Mouse (Mus musculus) liver, embryonic 14.5 days (tissue): Measurements from ENCODE around the gene Mt3.

ENCODE experiments used
- CTCF ChIP-seq: IDR thresholded peaks from 2 replicates; pipeline ENCODE4 v1.5.1; 2016; ENCODE audit warnings: antibody characterized with exemption, low read depth, control low read depth
- EP300 ChIP-seq: IDR thresholded peaks from 2 replicates; pipeline ENCODE4 v1.6.1; 2016; ENCODE audit warnings: antibody characterized with exemption, low read depth

DNA sequence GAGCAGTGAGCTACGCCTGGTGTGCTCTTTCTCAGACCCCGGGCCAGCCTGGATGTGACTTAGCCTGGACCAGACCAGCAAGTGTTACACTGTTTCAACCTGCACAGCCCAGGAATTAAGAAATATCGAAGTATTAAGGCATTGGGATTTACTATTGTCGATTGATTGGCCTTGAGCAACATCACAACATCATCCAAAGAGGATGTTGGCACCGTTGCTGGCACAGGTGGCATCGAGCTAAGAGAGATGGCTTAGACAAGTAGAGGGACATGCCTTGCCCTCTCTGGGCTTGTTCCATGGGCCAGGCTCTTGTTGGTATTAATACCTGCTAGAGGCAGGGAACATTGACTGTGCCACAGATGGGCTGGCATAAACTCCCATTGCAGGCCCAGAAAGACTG, 16.9 kb upstream of the Mt3 start:
- TF ChIP-seq CTCF: no peak
- TF ChIP-seq EP300: no peak
